Mouse (Mus musculus) stomach, embryonic 14.5 days (tissue): ENCODE results near the gene Olfr1008. TPM values are rescaled to one million over a fixed set of nuclear protein-coding genes. Genes with fewer than 3 reads are reported as not detected.
"Not testable (repeated sequence)": the region's sequence is repeated elsewhere in the genome, so short reads cannot be mapped to it uniquely, and the experiment has no call there.

Source experiments
- ATAC-seq: fragments of 200-750 bp; cut with Nextera tagmentation; 2 replicates; pipeline ENCODE4 v1.8.0; 2017; ENCODE audit warnings: low read depth, moderate TSS enrichment; ENCODE audit not compliant: insufficient number of reproducible peaks, insufficient read depth, low FRiP score
- H3K27ac ChIP-seq: fragments of 300-500 bp; sonication (generic); 2 replicates; pipeline ENCODE4 v1.5.1; 2014; ENCODE audit warnings: mild to moderate bottlenecking, low read length, moderate library complexity, mixed read lengths
- H3K27me3 ChIP-seq: fragments of 300-500 bp; sonication (generic); 2 replicates; pipeline ENCODE4 v1.6.1; 2014; ENCODE audit warnings: low read length, control low read depth, mixed read lengths; ENCODE audit not compliant: control insufficient read depth, insufficient read depth
- H3K36me3 ChIP-seq: fragments of 300-500 bp; sonication (generic); 2 replicates; pipeline ENCODE4 v1.6.1; 2014; ENCODE audit warnings: mild to moderate bottlenecking, control low read depth, low read length, moderate library complexity, mixed read lengths; ENCODE audit not compliant: control insufficient read depth, insufficient read depth
- H3K4me1 ChIP-seq: fragments of 300-500 bp; sonication (generic); 2 replicates; pipeline ENCODE4 v1.6.1; 2014; ENCODE audit warnings: low read length, control low read depth, mixed read lengths; ENCODE audit not compliant: control insufficient read depth, insufficient read depth
- H3K4me2 ChIP-seq: fragments of 300-500 bp; sonication (generic); replicated peaks from 2 replicates; pipeline ENCODE4 v1.6.1; 2014; ENCODE audit warnings: low read depth, low read length, control low read depth
- H3K4me3 ChIP-seq: fragments of 300-500 bp; sonication (generic); 2 replicates; pipeline ENCODE4 v1.5.1; 2014; ENCODE audit warnings: low read depth, low read length, control low read depth
- H3K9ac ChIP-seq: fragments of 300-500 bp; sonication (generic); replicated peaks from 2 replicates; pipeline ENCODE4 v1.6.1; 2014; ENCODE audit warnings: low read depth, mild to moderate bottlenecking, control low read depth, low read length, moderate library complexity, mixed read lengths
- H3K9me3 ChIP-seq: fragments of 300-500 bp; sonication (generic); 2 replicates; pipeline ENCODE4 v1.6.1; 2016; ENCODE audit warnings: low read depth, low read length, control low read depth; ENCODE audit not compliant: control insufficient read depth
- WGBS: fragments of 180-500 bp; shearing (Covaris S2); extraction: QIAGEN DNeasy Blood & Tissue Kit; methylation state at CpG from one replicate; pipeline ENCODE4 v1.1.7; 2014; 5-methylcytosine and 5-hydroxymethylcytosine counted together
- polyA plus RNA-seq: library from polyadenylated mRNA; unstranded; fragments of >200 nt; fragmentation: Nextera tagmentation; extraction: Ambion mirVana; gene quantifications from 2 replicates; pipeline ENCODE4 v1.2.1, GENCODE M21; 2014

Olfr1008 gene
- not detected in 2 replicates for polyA plus RNA-seq

DNA sequence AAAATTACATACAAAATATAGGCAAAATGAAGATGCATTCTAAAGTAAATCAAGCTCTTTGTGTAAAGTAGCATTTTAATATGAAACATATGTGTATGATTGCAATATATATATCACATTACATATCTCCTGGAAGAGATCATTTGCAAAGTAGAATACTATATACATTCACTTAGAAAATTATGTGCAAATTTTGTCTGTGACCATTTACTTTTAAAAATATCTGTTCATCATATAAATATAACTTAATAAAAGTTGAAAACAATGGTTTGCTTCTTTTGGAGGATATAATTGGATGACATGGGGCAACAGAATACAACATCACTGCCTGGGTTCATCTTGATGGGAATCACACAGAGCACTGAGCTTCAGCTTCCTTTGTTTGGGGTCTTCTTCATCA is at the start of gene Olfr1008:
Gene Olfr1008, plus strand, starts transcription at position 301 of the 400 bp plus-strand sequence.
- H3K36me3 ChIP-seq = no peaks in the 10 kb centered on the region
- no peak within 1 kb of the TSS for H3K27ac ChIP-seq
- H3K4me2 ChIP-seq = no peak within 1 kb of the TSS
- H3K4me1 ChIP-seq = no peaks in the 10 kb centered on the region
- no peak within 1 kb of the TSS for H3K9ac ChIP-seq
- ATAC-seq = no peak
- H3K9me3 ChIP-seq = 0 out of 2 replicates have a peak, but pooled peaks cover under 1% of the 10 kb centered on the region
- H3K27me3 ChIP-seq = no peaks in the 10 kb centered on the region
- no peak within 1 kb of the TSS for H3K4me3 ChIP-seq

GRCm38 (mm10) chr2:85650604-85651003 is 38.6 kb upstream of the Olfr1008 start, which contains the start of gene Olfr1002:
Gene Olfr1002, minus strand, starts transcription at chr2:85650704.
- Histone ChIP-seq H3K36me3 (no peaks in the 10 kb centered on the region), H3K27ac (no peak within 1 kb of the TSS), H3K4me2 (no peak within 1 kb of the TSS), H3K9ac (no peak within 1 kb of the TSS), H3K9me3 (no peaks in the 10 kb centered on the region), H3K4me1 (no peaks in the 10 kb centered on the region), H3K27me3 (no peaks in the 10 kb centered on the region), H3K4me3 (no peak within 1 kb of the TSS)
- WGBS = 92% methylated on average over 1 of the region's 1 CpGs
- no peak for ATAC-seq

DNA sequence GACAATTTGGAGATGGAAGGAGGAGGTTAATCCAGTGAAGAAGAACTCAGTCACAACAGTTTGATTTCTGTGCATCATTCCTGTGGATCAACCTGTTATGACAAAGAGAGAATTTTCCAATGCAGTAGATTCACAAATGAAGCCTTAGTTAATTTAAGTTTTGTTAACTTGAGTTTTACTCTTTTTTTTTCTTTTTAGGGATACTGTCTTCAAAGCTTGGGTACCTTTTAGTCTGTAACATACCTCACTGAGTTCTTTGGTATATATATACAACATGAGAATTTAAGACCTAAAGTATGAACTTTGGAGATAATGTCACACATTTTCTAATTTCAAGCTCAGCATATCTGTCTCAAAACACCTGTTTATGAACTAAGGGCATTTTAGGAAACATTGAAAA is 24.9 kb upstream of the Olfr1008 start, which contains the start of gene Olfr154:
Gene Olfr154, minus strand, starts transcription at position 101 of the 400 bp plus-strand sequence.
- H3K4me2 ChIP-seq, H3K27me3 ChIP-seq, H3K4me3 ChIP-seq, H3K36me3 ChIP-seq, H3K4me1 ChIP-seq, H3K9me3 ChIP-seq, H3K9ac ChIP-seq, H3K27ac ChIP-seq, ATAC-seq: not testable (repeated sequence)

DNA sequence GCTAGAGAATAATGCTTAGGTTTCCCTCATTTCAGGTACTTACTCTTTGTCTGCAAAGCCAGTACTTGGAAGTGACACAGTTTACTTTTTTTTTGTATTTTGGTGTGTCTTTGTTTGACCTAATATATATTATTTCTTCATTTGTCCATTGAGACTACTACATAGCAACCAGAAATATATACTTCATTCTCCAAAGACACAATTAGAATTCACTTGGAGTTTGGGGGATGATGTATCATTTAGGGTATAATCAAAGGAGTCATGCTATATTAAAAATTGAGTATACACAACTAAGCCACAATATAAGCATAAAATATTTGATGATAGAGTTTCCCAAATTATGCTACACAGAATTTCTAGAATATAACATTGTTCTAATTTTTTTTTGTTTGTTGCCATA is 10.6 kb upstream of the Olfr1008 start, which contains the start of gene Olfr1006:
Gene Olfr1006, minus strand, starts transcription at position 101 of the 400 bp plus-strand sequence.
- no peaks in the 10 kb centered on the region for H3K27me3 ChIP-seq
- H3K36me3 ChIP-seq = no peaks in the 10 kb centered on the region
- no peak within 1 kb of the TSS for H3K4me2 ChIP-seq
- no peak within 1 kb of the TSS for H3K4me3 ChIP-seq
- H3K4me1 ChIP-seq = no peaks in the 10 kb centered on the region
- H3K9me3 ChIP-seq = no peaks in the 10 kb centered on the region
- H3K27ac ChIP-seq = no peak within 1 kb of the TSS
- no peak for ATAC-seq
- no peak within 1 kb of the TSS for H3K9ac ChIP-seq

- not testable (repeated sequence) for ATAC-seq, H3K9ac ChIP-seq, H3K27me3 ChIP-seq, H3K4me2 ChIP-seq, H3K4me3 ChIP-seq, H3K36me3 ChIP-seq, H3K4me1 ChIP-seq, H3K27ac ChIP-seq, H3K9me3 ChIP-seq
- WGBS = 24% methylated on average over 2 of the region's 2 CpGs
Measured at GRCm38 (mm10) chr2:85710680-85711079, 21.4 kb downstream of the Olfr1008 start.

- Histone ChIP-seq H3K27me3 (no peaks in the 10 kb centered on the region), H3K4me1 (no peaks in the 10 kb centered on the region), H3K36me3 (no peaks in the 10 kb centered on the region), H3K9ac (no peak overlapping the region), H3K4me3 (no peak overlapping the region), H3K9me3 (no peaks in the 10 kb centered on the region), H3K27ac (no peak overlapping the region), H3K4me2 (no peak overlapping the region)
- no peak for ATAC-seq
- WGBS = 21% methylated on average over 1 of the region's 1 CpGs
Measured at GRCm38 (mm10) chr2:85711159-85711558, 21.9 kb downstream of the Olfr1008 start.

- H3K4me3 ChIP-seq = no peak within 1 kb of the TSS
Measured at GRCm38 (mm10) chr2:85715119-85715518, 25.9 kb downstream of the Olfr1008 start, which contains the start of gene Olfr1009. Gene Olfr1009, plus strand, starts transcription at chr2:85715419.

DNA sequence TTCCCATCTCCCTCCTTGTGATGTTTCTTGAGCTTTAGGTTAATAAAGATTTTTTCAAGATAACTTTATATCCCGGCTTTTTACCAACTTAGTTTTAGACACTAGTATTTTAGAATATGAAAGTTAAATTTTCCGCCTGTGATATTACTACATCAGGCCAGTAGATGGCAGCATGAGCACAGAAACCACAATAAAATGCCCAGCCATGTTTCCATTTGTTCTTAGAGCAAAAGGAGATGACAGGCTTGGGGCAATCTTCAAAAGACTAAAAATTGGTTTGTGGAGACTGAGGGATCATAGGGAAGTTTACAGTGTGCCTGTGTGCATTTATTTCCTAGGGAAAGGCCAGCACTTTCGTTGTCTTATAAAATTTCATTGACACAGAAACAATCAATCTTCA is 36.6 kb downstream of the Olfr1008 start:
- no peaks in the 10 kb centered on the region for H3K27me3 ChIP-seq
- no peaks in the 10 kb centered on the region for H3K36me3 ChIP-seq
- WGBS = 10% methylated on average over 3 of the region's 3 CpGs
- no peak overlapping the region for H3K27ac ChIP-seq
- no peak overlapping the region for H3K4me2 ChIP-seq
- no peaks in the 10 kb centered on the region for H3K9me3 ChIP-seq
- no peak for ATAC-seq
- no peak overlapping the region for H3K4me3 ChIP-seq
- H3K4me1 ChIP-seq = no peaks in the 10 kb centered on the region
- H3K9ac ChIP-seq = no peak overlapping the region

More at GRCm38 (mm10) chr2:85715119-85715518, 25.9 kb downstream of the Olfr1008 start, which contains the start of gene Olfr1009:
- H3K9ac ChIP-seq = no peak within 1 kb of the TSS
- WGBS = 89% methylated on average over 1 of the region's 1 CpGs
- H3K27me3 ChIP-seq = no peaks in the 10 kb centered on the region
- H3K27ac ChIP-seq = no peak within 1 kb of the TSS
- no peaks in the 10 kb centered on the region for H3K9me3 ChIP-seq
- H3K36me3 ChIP-seq = no peaks in the 10 kb centered on the region
- H3K4me2 ChIP-seq = no peak within 1 kb of the TSS
- ATAC-seq = no peak
- no peaks in the 10 kb centered on the region for H3K4me1 ChIP-seq
